In genomic region chr14:55161098-55161634, GRCm38 (mm10) we compare ENCODE assay signal across 8 mouse cellular contexts. TPM values are rescaled to one million over a fixed set of nuclear protein-coding genes. Genes with fewer than 3 reads are reported as not detected.
DNase-seq lines count a peak whose midpoint lies in the region; ATAC-seq and TF ChIP-seq lines count a peak whose summit lies in the region.

No protein-coding gene starts in this region.

- H3K36me3 ChIP-seq in E14TG2a.4 (ENCODE audit: insufficient read depth, low read length): no peaks in the 10 kb centered on the region
- H3K36me3 ChIP-seq in forebrain, embryonic 14.5 days (ENCODE audit: control insufficient read depth, insufficient read depth, low read length): no peaks in the 10 kb centered on the region
- H3K36me3 ChIP-seq in liver, postnatal 0 days (replicated peaks; ENCODE audit: insufficient read depth, low read length): no peaks in the 10 kb centered on the region
- no peaks in the 10 kb centered on the region for H3K36me3 ChIP-seq in neural tube, embryonic 15.5 days

- TF ChIP-seq CTCF in E14TG2a.4 (conservative IDR thresholded peaks at IDR 0.05; ENCODE audit: low read length): peak; percentile 95
- peak; percentile 89 for TF ChIP-seq CTCF in liver, postnatal 0 days (IDR thresholded peaks at IDR 0.05; ENCODE audit: low read depth)

- H3K9ac ChIP-seq in forebrain, embryonic 14.5 days (ENCODE audit: low read length): no peak overlapping the region
- H3K9ac ChIP-seq in liver, postnatal 0 days (replicated peaks): no peak overlapping the region
- no peak overlapping the region for H3K9ac ChIP-seq in neural tube, embryonic 15.5 days (replicated peaks)

- no peaks in the 10 kb centered on the region for H3K9me3 ChIP-seq in E14TG2a.4 (ENCODE audit: low read length)
- H3K9me3 ChIP-seq in forebrain, embryonic 14.5 days (replicated peaks; ENCODE audit: control insufficient read depth, low read length): no peaks in the 10 kb centered on the region
- H3K9me3 ChIP-seq in liver, postnatal 0 days (ENCODE audit: low read length): no peaks in the 10 kb centered on the region
- no peaks in the 10 kb centered on the region for H3K9me3 ChIP-seq in neural tube, embryonic 15.5 days (replicated peaks)

- H3K4me1 ChIP-seq in E14TG2a.4 (replicated peaks; ENCODE audit: low read depth, low read length): peaks cover 20% of the 10 kb centered on the region
- no peaks in the 10 kb centered on the region for H3K4me1 ChIP-seq in forebrain, embryonic 14.5 days (ENCODE audit: control insufficient read depth, insufficient read depth, low read length)
- H3K4me1 ChIP-seq in liver, postnatal 0 days (ENCODE audit: insufficient read depth): no peaks in the 10 kb centered on the region
- peaks cover 5% of the 10 kb centered on the region; the same call in 1 of the 2 replicates for H3K4me1 ChIP-seq in neural tube, embryonic 15.5 days

- peak overlapping the region; percentile 40 for H3K4me2 ChIP-seq in forebrain, embryonic 14.5 days (ENCODE audit: low read length)
- H3K4me2 ChIP-seq in liver, postnatal 0 days (ENCODE audit: low read depth, low read length): peak overlapping the region; percentile 27
- peak overlapping the region; percentile 56 for H3K4me2 ChIP-seq in neural tube, embryonic 15.5 days

- peak overlapping the region; percentile 80 for H3K4me3 ChIP-seq in E14TG2a.4 (replicated peaks; ENCODE audit: low read length)
- H3K4me3 ChIP-seq in forebrain, embryonic 14.5 days (ENCODE audit: low read depth, low read length): no peak overlapping the region
- no peak overlapping the region for H3K4me3 ChIP-seq in liver, postnatal 0 days (ENCODE audit: low read depth, low read length)
- H3K4me3 ChIP-seq in neural tube, embryonic 15.5 days (replicated peaks): peak overlapping the region; percentile 24; the same call in 1 of the 2 replicates

- peak; percentile 88 for ATAC-seq in cerebellum, adult (ENCODE audit: insufficient number of reproducible peaks, low FRiP score, low TSS enrichment)
- ATAC-seq in forebrain, embryonic 14.5 days: peak; percentile 88
- peak; percentile 80 for ATAC-seq in liver, postnatal 0 days
- peak; percentile 76 for ATAC-seq in neural tube, embryonic 15.5 days (ENCODE audit: low FRiP score)

- DNase-seq in forebrain, embryonic 14.5 days (ENCODE audit: low spot score): peak; percentile 86
- peak; percentile 79 to 87 for DNase-seq in heart, postnatal 14 days
- peak; percentile 76 for DNase-seq in layer of hippocampus, adult 11-12 months (ENCODE audit: low spot score)
- DNase-seq in liver, postnatal 0 days: peak; percentile 82
- DNase-seq in testis, postnatal 14 days (ENCODE audit: low spot score): peak; percentile 70

- intact Hi-C loops in heart, postnatal 14 days (cut with DNase I): loop anchor here (1.0 kb wide), 1 partner anchor 39 kb away; no protein-coding TSS in a partner anchor

- TF ChIP-seq EP300 in liver, postnatal 0 days (IDR thresholded peaks at IDR 0.05; ENCODE audit: low read depth): no peak

- H3K27me3 ChIP-seq in E14TG2a.4 (ENCODE audit: insufficient read depth, low read length): 0 out of 2 replicates have a peak, but pooled peaks cover 2% of the 10 kb centered on the region
- H3K27me3 ChIP-seq in forebrain, embryonic 14.5 days (replicated peaks; ENCODE audit: control insufficient read depth, insufficient read depth, low read length): no peaks in the 10 kb centered on the region
- H3K27me3 ChIP-seq in liver, postnatal 0 days (ENCODE audit: insufficient read depth, low read length): no peaks in the 10 kb centered on the region
- no peaks in the 10 kb centered on the region for H3K27me3 ChIP-seq in neural tube, embryonic 15.5 days (replicated peaks)

- 35% methylated on average over 14 of the region's 14 CpGs for WGBS in forebrain, embryonic 14.5 days
- WGBS in liver, postnatal 0 days (ENCODE audit: insufficient replicate concordance): 31% methylated on average over 14 of the region's 14 CpGs
- 30% methylated on average over 14 of the region's 14 CpGs for WGBS in neural tube, embryonic 15.5 days

- H3K27ac ChIP-seq in forebrain, embryonic 14.5 days (ENCODE audit: low read depth, low read length): no peak overlapping the region
- no peak overlapping the region for H3K27ac ChIP-seq in liver, postnatal 0 days (ENCODE audit: low read depth)
- no peak overlapping the region for H3K27ac ChIP-seq in neural tube, embryonic 15.5 days (replicated peaks)

RNA-seq across cellular contexts. Expression of gene Jph4, which starts 44.4 kb away (rescaled TPM):
- 24.1 and 28.9 TPM in 2 replicates for polyA plus RNA-seq in forebrain, embryonic 14.5 days (2014; fragmentation: Nextera tagmentation; extraction: Ambion mirVana)
- total RNA-seq in heart, postnatal 14 days (2021): under 1 TPM; 0.10 to 0.36 TPM
- not detected in 2 replicates for polyA plus RNA-seq in liver, postnatal 0 days (2015; fragmentation: Nextera tagmentation; extraction: Ambion mirVana)
- 30.6 and 37.0 TPM in 2 replicates for polyA plus RNA-seq in neural tube, embryonic 15.5 days (2015; fragmentation: Nextera tagmentation; extraction: Ambion mirVana)

RNA-seq across cellular contexts. Expression of gene Ap1g2, which starts 54.8 kb away (rescaled TPM):
- polyA plus RNA-seq in forebrain, embryonic 14.5 days (2014; fragmentation: Nextera tagmentation; extraction: Ambion mirVana): 8.1 and 9.2 TPM in 2 replicates
- total RNA-seq in heart, postnatal 14 days (2021): 1 to 10 TPM; 4.6 to 5.4 TPM
- polyA plus RNA-seq in liver, postnatal 0 days (2015; fragmentation: Nextera tagmentation; extraction: Ambion mirVana): 7.8 and 9.6 TPM in 2 replicates
- 6.2 and 12.4 TPM in 2 replicates for polyA plus RNA-seq in neural tube, embryonic 15.5 days (2015; fragmentation: Nextera tagmentation; extraction: Ambion mirVana)

Comparison
In these comparisons a context has a peak if more than half of its experiments do, and no peak if none do; other contexts are left out.
1. H3K4me3 ChIP-seq: peak in E14TG2a.4 (single experiment) and neural tube, embryonic 15.5 days (single experiment); none in forebrain, embryonic 14.5 days (single experiment) and liver, postnatal 0 days (single experiment).
2. RNA of gene Jph4, which starts 44.4 kb away (polyA plus RNA-seq): 30.6 to 37.0 TPM in neural tube, embryonic 15.5 days and 24.1 to 28.9 TPM in forebrain, embryonic 14.5 days; not detected in liver, postnatal 0 days; every median in the first group is over 10 times any median in the second.
3. Peak in every context shown above with its lines, with median percentiles within 50 percentile points of each other: ATAC-seq, DNase-seq and H3K4me2 ChIP-seq.